Mouse (Mus musculus) embryo, embryonic 10 days (tissue): ENCODE results near the gene Cpn1.

Source experiments
- DNase-seq: peaks from one replicate; pipeline ENCODE4 v3.0.0-alpha.2; 2015; ENCODE audit warnings: low spot score

Gene Cpn1

GRCm38 (mm10) chr19:43939171-43939768 lies 47.1 kb downstream of the Cpn1 start:
- no peak for DNase-seq

DNA sequence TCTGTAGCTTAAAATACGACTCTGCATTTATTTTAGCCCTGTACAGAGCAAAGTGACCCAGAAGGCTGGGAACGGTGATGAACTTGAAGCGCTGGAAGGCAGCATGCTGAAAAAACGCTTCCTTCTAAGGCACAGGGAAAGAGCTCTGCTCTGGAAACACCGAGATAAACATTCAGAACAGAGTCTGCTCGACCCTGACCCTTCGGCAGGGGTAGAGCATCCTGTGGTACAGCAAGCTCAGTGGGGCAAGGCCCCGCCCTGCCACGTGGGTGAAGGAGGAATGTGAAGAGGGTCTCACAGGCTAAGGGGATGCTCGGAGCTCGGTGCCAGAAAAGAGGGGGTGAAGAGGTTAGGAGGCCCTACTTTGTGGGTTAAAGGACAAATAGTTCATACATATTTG lies 48.0 kb downstream of the Cpn1 start:
- DNase-seq: peak; percentile 50

DNA sequence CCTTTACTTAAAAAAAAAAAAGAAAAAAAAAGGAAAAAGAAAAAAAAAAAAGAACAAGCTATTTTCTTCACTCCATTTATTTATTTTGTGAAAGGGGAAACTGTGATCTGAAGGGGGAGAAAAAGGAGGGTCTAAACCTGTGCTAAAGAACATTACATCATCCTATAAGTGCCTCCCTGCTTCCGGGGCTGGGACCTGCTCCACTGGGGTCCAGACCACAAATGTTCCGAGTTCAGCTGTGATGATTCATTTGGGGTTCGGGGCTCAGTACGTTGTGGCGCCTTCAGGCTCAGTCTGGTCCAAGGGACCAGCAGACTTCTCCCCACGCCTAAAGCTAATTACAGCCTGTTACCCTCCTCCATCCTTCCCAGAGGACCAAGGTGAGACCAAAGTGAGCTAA lies 55.4 kb downstream of the Cpn1 start:
- no peak for DNase-seq

- DNase-seq: no peak
These were observed 56.0 kb downstream of the Cpn1 start for GRCm38 (mm10) chr19:43930366-43930765.

- DNase-seq: peak; percentile 17
These were observed 56.5 kb downstream of the Cpn1 start for GRCm38 (mm10) chr19:43929869-43930268.

DNA sequence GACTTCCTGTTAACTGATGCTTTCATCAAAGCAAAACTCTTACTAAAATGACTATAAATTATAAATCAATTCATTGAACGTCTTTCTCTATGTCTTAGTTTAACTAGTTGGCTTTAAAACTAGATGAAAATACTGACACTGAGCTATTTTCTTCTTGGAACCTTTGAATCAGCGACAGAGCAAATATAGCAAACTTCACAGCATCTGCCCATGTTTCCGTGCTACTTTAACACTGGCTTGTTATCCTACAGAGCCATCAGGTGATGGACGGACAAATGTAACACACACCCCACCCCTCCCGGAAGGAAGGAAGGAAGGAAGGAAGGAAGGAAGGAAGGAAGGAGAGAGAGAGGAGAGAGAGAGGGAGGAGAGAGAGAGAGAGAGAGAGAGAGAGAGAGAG lies 58.4 kb downstream of the Cpn1 start:
- DNase-seq: no peak

- no peak for DNase-seq
These were observed 59.3 kb downstream of the Cpn1 start for GRCm38 (mm10) chr19:43927057-43927456.

DNA sequence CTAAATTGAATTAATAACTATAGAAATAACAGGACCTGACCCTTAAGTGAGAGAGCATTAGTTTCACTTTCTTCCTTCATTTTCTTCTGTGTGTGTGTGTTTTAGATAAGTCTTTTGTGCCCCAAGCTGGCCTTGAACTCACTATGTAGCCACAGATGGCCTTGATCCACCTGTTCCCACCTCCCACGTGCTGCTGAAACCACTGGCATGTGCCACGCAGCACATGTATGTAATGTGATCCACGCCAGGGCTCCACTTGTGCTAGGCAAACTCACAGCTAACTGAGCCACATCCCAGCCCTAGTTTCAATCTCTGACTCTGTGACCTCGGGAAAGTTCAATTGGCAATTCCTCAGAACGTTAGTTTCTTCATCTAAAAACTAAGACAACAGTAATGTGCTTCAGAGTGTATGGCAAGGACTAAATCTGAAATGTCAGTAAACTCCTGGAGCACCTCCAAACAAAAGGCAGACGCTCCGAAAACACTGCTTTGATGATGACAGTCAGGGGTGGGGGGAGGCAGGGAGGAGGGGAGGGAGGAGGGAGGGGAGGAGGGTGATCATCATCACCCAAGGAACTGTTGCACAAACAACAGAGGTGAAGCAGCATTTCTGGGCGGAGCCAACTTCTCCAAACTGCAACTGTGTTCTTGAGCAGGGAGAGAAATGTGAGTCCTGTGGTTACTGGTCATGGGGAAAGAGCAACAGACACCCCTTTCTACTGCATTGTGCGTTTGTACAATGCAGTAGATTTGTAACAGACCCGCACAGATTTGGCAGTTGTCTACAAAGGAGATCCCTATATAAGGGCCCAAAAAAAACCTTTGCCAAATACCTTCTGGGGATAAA lies 60.0 kb downstream of the Cpn1 start:
- no peak for DNase-seq

GRCm38 (mm10) chr19:43924361-43924760 lies 62.0 kb downstream of the Cpn1 start:
- no peak for DNase-seq

DNA sequence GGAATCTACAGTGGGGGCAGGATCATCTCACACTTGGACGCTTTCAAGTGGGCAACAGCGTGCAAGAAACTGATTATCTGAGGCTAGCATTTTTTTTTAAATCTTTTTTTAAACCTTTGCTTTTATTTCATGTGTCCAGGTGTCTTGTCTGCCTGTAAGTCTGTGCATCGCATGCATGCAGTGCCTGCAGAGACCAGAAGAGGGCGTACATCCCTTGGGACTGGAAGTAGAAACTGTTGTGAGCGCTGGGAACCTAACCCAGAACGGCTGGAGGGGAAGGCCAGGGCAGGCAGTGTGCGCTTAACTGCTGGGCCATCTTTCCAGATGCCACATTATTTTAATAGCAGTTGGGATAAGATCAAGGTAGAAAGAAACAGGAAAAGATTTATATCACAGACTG lies 63.4 kb downstream of the Cpn1 start:
- no peak for DNase-seq

DNA sequence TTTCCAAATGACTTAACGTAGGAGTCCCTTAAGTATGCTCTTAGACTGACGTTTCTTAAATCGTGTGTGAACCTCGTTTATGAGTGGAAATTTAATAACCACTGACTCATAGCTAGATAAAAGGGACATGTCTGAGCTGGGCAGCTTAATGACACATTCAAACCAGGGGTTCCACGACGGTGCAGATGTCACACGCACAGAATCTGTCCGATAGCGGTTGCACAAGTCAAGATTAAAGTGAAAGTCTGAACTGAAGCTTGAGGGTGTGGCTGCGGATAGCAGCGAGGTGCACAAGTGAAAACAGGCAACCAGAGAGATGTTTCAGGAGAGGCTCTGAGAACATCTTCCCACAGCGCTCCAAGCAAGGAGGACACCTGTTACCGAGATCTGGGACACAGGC lies 64.9 kb downstream of the Cpn1 start:
- DNase-seq: no peak

- peak; percentile 72 for DNase-seq
These were observed 65.7 kb downstream of the Cpn1 start for GRCm38 (mm10) chr19:43920453-43921300.

- DNase-seq: no peak
These were observed 66.5 kb downstream of the Cpn1 start for GRCm38 (mm10) chr19:43919841-43920240.

- DNase-seq: no peak
These were observed 67.5 kb downstream of the Cpn1 start for GRCm38 (mm10) chr19:43918834-43919233.

- DNase-seq: no peak
These were observed 68.6 kb downstream of the Cpn1 start for GRCm38 (mm10) chr19:43917763-43918162.

DNA sequence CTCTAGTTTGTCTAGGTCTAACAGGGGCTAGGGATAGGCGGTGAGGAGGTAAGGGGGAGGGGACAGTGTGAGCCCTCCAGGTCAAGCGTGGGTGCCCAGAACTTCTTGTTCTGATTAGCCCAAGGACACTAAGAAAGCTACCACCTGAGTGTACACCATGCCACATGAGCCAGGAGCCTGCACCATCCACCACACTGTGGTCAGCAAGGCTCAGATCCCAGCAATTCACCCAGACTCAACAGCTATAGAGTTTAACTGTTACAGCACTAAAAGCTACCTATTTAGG lies 69.0 kb downstream of the Cpn1 start:
- no peak for DNase-seq

DNA sequence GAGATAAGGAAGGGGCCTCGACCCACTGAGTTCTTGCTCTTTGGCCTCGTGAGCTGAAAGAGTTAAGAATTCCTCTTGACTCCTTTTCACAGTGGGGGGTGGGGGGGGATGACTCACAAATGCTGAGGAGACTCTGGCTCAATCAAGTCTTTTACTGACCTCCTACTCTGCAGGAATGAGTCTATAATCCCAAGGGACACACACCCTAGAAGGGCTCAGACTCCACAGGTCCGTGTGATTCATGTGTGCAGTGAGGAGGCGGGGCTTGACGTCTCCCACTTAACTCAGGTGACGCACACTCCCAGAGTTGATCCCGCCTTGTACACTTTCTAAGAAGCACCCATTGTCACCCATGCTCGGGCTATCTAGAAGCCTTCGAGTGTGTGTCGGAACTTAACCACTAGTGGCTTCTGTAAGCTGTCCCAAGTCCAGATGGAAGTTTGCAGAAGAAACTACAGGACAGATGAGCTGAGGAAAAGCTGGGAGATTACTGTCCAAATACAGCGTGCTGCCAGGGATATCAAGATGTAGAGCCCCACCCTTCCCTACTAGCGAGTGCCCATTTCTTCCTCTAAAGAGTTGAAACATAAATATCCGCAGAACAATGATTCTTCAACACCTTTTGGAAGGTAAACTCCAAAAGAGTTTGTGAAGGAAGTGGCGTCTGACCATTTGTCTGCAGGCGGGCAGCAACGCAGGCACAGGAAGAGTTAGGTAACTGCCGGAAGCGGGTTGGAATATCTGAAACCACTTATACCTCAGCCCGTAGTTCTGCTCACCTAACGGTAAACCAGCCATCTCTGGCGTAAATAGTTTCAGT lies 69.6 kb downstream of the Cpn1 start:
- no peak for DNase-seq

- no peak for DNase-seq
These were observed 70.9 kb downstream of the Cpn1 start for GRCm38 (mm10) chr19:43915431-43915830.

- no peak for DNase-seq
These were observed 71.4 kb downstream of the Cpn1 start for GRCm38 (mm10) chr19:43914986-43915385.

- DNase-seq: no peak
These were observed 73.4 kb downstream of the Cpn1 start for GRCm38 (mm10) chr19:43912775-43913486.

DNA sequence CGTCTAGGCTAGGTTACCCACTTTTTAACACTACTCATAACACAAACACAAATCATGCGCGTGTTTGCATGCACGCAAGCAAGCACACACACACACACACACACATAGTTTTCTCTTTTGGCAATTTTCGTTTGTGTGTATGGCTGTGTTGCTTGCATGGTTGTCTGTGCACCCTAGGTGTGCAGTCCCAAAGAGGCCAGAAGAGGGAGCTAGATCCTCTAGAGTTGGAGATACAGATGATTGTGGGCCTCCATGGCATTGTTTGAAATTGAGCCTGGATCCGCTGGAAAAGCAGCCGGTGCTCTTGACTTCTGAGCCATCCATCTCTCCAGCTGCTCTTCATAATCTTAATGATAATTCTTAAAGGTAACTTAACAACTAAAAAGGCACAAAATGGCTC lies 79.9 kb downstream of the Cpn1 start:
- no peak for DNase-seq
